Mouse (Mus musculus) heart, postnatal 25 days (tissue): ENCODE measurements at regions not wholly inside any gene's neighbourhood (a gene's known extent, or its start where the extent isn't known, plus 50 kb on each side); places are given as distances from the start of the nearest gene placed in this dataset.

Source experiments
- DNase-seq: peaks from one replicate; pipeline ENCODE4 v3.0.0; 2022; ENCODE audit warnings: low spot score
- intact Hi-C: fragments of 180-260 bp; cut with DNase I; formaldehyde crosslinking; loops from one replicate; pipeline ENCODE4 v1.15.1; 2025

DNA sequence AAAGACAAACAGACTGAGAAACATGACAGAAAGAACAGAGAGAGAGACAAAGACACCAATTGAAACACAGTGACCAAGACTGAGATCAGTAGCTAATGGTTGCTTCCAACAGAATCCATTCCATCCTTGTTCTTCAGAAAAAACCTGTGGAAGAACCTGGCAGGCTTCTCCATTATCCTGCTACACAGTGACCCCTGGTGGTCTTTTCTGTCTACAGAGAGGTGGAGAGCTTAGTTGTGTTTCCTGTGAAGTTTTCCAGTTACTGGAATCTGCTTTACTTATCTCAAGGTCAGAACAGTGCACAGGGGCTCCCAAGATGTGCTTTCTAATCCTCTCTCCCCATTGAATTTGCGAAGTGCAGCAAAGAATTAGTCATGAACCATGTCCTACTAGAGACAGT lies 339.1 kb upstream of the Msl3l2 start:
- no peak for DNase-seq
- intact Hi-C loops, result loop anchor here (5.0 kb wide), 1 partner anchor 1905 kb away; no protein-coding TSS in a partner anchor

DNA sequence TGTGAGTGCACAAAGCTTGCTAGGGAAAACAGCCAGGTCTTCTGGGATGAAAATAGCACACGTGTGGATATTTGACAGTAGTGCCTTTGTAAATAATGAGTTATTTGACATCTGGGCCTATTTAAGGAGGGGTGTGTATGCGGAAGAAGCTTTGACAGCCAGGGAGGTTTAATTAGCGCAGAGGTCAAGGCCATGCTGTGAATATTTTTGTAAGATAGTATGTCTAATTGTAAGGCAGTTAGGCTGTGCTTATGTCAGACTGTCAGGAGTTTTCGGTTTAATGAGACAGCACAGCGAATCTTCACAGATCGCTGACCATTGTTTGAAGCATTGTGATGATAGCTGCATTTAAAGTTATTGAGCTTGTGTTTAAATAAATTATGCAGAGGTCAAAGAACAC lies 337.1 kb upstream of the Msl3l2 start:
- intact Hi-C loops, result loop anchor here (5.0 kb wide), 1 partner anchor 1907 kb away; no protein-coding TSS in a partner anchor

GRCm38 (mm10) chr10:55782674-55783469 lies 323.8 kb upstream of the Msl3l2 start:
- no peak for DNase-seq
- intact Hi-C loops, result no loop called here

More for the DNA sequence above, 337.1 kb upstream of the Msl3l2 start:
- no peak for DNase-seq

GRCm38 (mm10) chr10:55813966-55814365 lies 292.8 kb upstream of the Msl3l2 start:
- intact Hi-C loops, result no loop called here
- no peak for DNase-seq

- intact Hi-C loops, result no loop called here
- DNase-seq, result no peak
Measured at GRCm38 (mm10) chr10:55851361-55851760, 255.4 kb upstream of the Msl3l2 start.

DNA sequence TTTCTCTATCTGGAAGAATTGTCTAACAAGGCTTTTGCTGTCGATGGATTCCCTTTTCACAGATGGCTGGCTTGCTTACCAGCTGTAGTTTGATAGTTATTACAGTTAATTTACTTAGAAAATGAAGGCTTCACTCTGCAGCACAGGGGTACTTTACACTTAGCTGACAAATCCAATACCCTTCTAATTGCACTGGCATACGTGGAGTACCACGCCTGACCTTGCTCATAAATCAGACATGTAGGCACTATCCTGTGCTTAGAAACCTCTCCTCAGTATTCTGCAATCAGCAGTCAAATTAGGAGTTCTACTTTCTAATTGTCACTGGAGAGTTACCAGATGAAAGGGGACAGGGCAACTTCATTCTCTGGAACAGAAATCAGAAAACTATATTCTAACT lies 214.1 kb upstream of the Msl3l2 start:
- DNase-seq, result no peak
- intact Hi-C loops, result no loop called here

GRCm38 (mm10) chr10:55929100-55929499 lies 177.6 kb upstream of the Msl3l2 start:
- intact Hi-C loops, result no loop called here
- DNase-seq, result no peak

- intact Hi-C loops, result no loop called here
- DNase-seq, result no peak
Measured at GRCm38 (mm10) chr10:55933993-55934392, 172.7 kb upstream of the Msl3l2 start.

DNA sequence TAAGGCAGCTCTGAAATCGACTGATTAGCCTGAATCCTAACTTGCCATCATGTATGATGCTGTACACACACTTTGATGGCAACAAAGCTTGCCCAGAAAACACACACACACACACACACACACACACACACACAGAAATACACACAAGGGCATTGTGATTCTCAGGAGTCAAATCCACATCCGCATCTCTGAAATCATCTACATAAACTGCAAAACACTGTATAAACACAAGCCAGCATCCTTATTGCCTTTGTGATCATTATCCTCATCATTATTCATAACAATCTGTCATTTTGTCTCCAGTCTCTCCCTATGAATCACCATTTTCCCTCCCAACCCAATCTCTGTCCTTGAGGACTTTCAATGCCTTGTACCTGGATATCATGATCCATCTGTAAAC lies 171.3 kb upstream of the Msl3l2 start:
- DNase-seq, result no peak
- intact Hi-C loops, result no loop called here

- DNase-seq, result no peak
- intact Hi-C loops, result no loop called here
Measured at GRCm38 (mm10) chr10:55962627-55963203, 144.0 kb upstream of the Msl3l2 start.
